Mouse (Mus musculus): ENCODE measurements around the gene Unc93b1. TPM values are rescaled to one million over a fixed set of nuclear protein-coding genes. Genes with fewer than 3 reads are reported as not detected.

Gene Unc93b1
- polyA plus RNA-seq (2015; fragmentation: Illumina TruSeq; extraction: RNeasy Lipid Tissue Mini Kit (QIAGEN cat#74804); ENCODE audit: insufficient read depth, low read depth, low replicate concordance) = 16.7 TPM

DNA sequence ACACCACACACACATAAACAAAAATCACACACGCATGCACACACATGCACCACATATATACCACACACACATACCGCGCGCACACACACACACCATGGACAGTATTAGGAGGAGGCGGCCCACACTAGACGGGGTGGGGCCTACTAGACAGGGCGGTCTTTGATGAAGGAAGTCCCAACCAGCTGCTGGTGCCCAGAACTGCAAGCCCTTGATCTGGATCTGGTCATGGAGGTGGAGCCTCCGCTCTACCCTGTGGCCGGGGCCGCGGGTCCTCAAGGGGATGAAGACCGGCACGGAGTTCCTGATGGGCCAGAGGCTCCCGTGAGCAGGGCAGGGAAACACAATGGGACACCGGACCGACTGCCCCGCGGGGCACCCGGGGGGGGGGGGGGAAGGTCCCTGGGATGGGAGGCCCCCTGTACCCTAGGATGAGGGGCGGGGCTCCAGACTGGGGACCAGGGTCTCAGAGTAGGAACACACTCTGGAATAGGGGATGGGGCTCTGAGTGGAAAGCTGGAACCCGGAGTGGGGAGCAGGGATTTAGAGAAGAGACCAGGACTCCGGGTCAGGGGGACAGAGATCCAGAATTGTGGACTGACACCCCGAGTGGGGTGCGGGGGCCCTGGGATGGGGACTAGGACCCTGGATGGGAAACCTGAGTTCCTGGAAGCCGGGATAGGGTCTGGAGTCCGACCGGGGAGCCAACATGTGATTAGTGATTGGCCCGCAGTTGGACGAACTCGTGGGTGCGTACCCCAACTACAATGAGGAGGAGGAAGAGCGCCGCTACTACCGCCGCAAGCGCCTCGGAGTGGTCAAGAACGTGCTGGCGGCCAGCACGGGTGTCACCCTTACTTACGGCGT lies at the start of gene Unc93b1:
Gene Unc93b1 (plus strand): TSS at position 155 of the 864 bp plus-strand sequence.

DNA sequence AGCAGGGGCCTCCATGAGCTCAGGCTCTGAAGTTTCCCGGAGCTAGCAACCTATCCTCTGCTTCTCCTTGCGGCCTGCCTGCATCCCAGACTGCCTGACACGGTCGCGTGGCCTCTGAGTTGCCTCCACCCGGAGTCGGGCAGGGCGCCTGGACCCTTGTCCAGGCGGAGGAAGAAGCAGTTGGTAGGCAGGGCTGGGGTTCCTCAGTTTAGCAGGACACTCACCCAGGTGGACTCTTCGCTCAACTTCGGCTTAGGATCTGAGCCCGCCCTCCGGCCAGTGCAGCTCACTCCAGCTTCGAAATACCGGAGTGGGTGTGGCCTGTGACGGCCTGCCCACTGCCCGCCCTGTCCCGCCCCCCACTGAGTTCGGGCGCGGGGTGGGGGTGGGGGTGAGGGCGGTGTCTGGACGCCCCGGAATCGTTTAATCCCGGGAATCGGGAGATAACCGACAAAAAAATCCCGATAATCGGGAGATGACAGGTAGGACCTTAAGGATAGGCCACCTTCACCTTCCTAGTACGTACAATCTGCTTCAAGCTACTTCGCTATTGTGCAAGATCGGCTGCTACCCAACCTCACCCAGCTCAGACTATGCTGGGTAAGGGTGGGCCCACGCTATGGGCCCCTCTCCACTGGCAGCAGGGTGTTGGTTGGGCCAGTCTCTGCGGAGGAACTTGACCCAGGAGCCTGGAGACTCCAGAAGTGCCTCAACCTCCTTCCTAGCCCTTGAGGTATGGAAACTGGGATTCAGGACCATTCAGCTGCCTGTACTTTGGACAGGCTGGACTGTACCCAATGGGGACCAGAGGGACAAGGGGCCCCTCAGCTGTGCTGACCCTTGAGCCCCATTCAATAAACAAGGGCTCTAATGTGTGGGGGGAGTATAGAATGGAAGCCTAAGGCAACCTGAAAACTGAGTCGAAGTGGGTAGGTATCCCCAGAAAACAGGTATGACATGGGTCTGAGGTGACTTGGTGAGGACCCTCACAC lies 27.9 kb upstream of the Unc93b1 start, which contains the start of gene Tcirg1:
Gene Tcirg1 (minus strand): TSS at position 339 of the 992 bp plus-strand sequence.

DNA sequence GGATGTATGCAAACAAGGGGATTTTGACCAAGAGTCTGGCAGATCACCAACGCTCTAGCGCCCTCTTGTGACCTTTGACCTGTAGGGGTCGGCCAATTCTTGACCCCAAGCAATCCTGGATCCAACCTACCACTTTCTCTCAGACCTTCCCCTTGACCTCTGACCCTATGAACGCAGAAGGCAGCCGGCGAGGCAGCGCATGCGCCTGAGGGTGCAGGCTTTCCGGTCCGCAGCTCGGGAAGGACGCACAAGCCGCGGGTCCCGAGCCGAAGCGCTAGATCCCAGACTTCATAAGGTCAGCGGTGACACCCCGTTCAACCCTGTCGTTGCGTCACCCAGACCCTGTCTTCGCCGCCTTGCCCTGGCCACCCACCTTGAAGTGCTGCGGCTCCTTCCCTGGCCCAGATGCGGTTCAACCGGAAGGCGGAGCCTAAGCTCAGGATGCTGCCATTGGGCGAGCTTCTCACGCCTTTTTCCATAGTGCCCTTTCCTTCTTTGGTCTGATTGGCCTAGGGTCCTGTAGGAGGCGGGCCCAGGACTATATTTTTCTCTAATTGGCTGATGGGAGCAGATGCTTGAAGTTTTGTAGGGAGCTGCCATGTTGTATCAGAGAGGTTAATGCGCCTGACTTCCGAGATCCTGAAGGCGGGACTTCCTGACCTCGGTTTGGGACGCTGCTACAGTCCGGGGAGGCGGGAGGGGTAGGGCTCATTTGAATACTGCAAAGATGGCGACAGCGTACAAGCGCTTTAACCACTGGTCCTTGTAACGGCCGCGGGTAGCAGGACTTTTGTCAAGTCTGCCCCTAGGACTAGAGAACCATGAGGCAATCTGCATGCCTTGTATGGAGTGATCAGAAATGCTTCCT lies 22.4 kb upstream of the Unc93b1 start, which contains the start of gene Ndufs8:
Gene Ndufs8 (minus strand): TSS at position 438 of the 868 bp plus-strand sequence.

DNA sequence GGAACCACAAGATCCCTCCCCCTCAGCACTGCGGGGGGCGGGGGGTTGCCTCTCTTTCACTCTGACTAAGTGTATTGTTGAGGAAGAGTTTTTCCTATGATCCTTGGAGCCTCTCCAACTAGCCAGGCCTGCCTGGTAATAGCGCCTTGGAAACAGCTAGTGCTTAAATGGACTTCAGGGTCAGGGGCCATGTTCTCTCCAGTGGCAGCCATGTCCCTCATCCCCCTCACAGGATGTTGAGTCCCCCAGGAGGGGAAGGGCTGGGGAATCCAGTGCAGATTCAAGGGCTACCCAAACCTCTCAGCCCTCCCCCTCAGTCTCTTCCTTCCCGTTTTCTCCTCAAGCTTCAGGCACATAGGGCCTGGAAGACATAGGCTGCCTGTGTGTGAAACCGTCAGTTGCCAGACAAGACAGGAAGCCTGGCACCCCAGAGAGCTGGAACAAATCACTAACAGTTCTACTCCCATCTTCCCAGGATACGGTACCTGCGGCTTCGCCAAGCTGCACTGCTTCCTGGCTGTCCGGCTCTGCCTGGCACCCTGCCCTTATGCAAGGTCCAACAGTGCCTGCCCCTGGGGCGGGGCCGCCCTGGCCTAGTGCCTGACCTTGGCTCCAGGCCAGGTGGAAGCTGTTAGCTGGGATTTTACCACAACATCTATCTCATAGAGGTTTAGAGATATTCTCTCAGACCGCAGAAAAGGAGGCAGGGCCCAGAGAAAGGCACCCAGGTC lies 5.6 kb upstream of the Unc93b1 start, which contains the start of gene Aldh3b1:
Gene Aldh3b1 (minus strand): TSS at position 598 of the 731 bp plus-strand sequence.

GRCm38 (mm10) chr19:3958470-3958869 lies 23.5 kb downstream of the Unc93b1 start, which contains the start of gene Aldh3b3:
Gene Aldh3b3 (plus strand): TSS chr19:3958645.

GRCm38 (mm10) chr19:3972229-3972628 lies 37.2 kb downstream of the Unc93b1 start, which contains the start of gene Aldh3b2:
Gene Aldh3b2 (plus strand): TSS chr19:3972328.

DNA sequence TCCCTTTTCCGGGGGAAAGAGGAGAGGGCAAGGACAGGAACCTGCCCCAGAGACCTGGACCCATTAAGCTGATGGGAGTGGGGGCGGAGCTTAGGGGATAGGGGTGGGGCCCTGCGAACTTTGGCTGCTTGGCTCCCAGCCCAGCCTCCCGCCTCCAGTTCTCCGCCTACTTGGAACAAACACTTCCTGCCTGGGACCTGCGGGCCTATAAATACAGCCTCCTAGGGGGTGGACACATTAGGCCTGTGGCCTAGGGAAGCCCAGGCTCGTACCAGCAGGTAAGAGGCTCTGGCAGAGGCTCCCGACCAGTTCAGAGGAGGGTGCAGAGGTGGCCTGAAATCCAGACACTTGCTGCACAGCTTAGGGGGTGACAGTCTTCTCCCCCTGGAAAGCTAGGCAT lies 51.3 kb downstream of the Unc93b1 start, which contains the start of gene Acy3:
Gene Acy3 (plus strand): TSS at position 237 of the 400 bp plus-strand sequence.

GRCm38 (mm10) chr19:3992416-3992815 lies 57.4 kb downstream of the Unc93b1 start, which contains the start of gene Tbx10:
Gene Tbx10 (plus strand): TSS chr19:3992752.

Other genes with a start within 250 kb of the Unc93b1 start
- gene Lrp5, start 248.6 kb upstream of the Unc93b1 start, polyA plus RNA-seq (2015; fragmentation: Illumina TruSeq; extraction: RNeasy Lipid Tissue Mini Kit (QIAGEN cat#74804); ENCODE audit: insufficient read depth, low read depth, low replicate concordance) = 10.3 TPM
- 4.0 TPM for gene 1810055G02Rik, start 226.9 kb upstream of the Unc93b1 start, polyA plus RNA-seq (2015; fragmentation: Illumina TruSeq; extraction: RNeasy Lipid Tissue Mini Kit (QIAGEN cat#74804); ENCODE audit: insufficient read depth, low read depth, low replicate concordance)
- 11.8 TPM for gene Kmt5b, start 167.8 kb upstream of the Unc93b1 start, polyA plus RNA-seq (2015; fragmentation: Illumina TruSeq; extraction: RNeasy Lipid Tissue Mini Kit (QIAGEN cat#74804); ENCODE audit: insufficient read depth, low read depth, low replicate concordance)
- gene Chka, start 83.4 kb upstream of the Unc93b1 start, polyA plus RNA-seq (2015; fragmentation: Illumina TruSeq; extraction: RNeasy Lipid Tissue Mini Kit (QIAGEN cat#74804); ENCODE audit: insufficient read depth, low read depth, low replicate concordance) = 61.3 TPM
- gene Tcirg1, start 28.1 kb upstream of the Unc93b1 start, polyA plus RNA-seq (2015; fragmentation: Illumina TruSeq; extraction: RNeasy Lipid Tissue Mini Kit (QIAGEN cat#74804); ENCODE audit: insufficient read depth, low read depth, low replicate concordance) = 67.9 TPM
- gene Ndufs8, start 22.4 kb upstream of the Unc93b1 start, polyA plus RNA-seq (2015; fragmentation: Illumina TruSeq; extraction: RNeasy Lipid Tissue Mini Kit (QIAGEN cat#74804); ENCODE audit: insufficient read depth, low read depth, low replicate concordance) = 32.0 TPM
- gene Aldh3b1, start 5.4 kb upstream of the Unc93b1 start, polyA plus RNA-seq (2015; fragmentation: Illumina TruSeq; extraction: RNeasy Lipid Tissue Mini Kit (QIAGEN cat#74804); ENCODE audit: insufficient read depth, low read depth, low replicate concordance) = 1.7 TPM
- gene Aldh3b3, start 23.5 kb downstream of the Unc93b1 start, polyA plus RNA-seq (2015; fragmentation: Illumina TruSeq; extraction: RNeasy Lipid Tissue Mini Kit (QIAGEN cat#74804); ENCODE audit: insufficient read depth, low read depth, low replicate concordance) = not detected
- 0.63 TPM for gene Aldh3b2, start 37.1 kb downstream of the Unc93b1 start, polyA plus RNA-seq (2015; fragmentation: Illumina TruSeq; extraction: RNeasy Lipid Tissue Mini Kit (QIAGEN cat#74804); ENCODE audit: insufficient read depth, low read depth, low replicate concordance)
- 3.5 TPM for gene Acy3, start 51.4 kb downstream of the Unc93b1 start, polyA plus RNA-seq (2015; fragmentation: Illumina TruSeq; extraction: RNeasy Lipid Tissue Mini Kit (QIAGEN cat#74804); ENCODE audit: insufficient read depth, low read depth, low replicate concordance)
- gene Tbx10, start 57.6 kb downstream of the Unc93b1 start, polyA plus RNA-seq (2015; fragmentation: Illumina TruSeq; extraction: RNeasy Lipid Tissue Mini Kit (QIAGEN cat#74804); ENCODE audit: insufficient read depth, low read depth, low replicate concordance) = not detected
- gene Nudt8, start 65.4 kb downstream of the Unc93b1 start, polyA plus RNA-seq (2015; fragmentation: Illumina TruSeq; extraction: RNeasy Lipid Tissue Mini Kit (QIAGEN cat#74804); ENCODE audit: insufficient read depth, low read depth, low replicate concordance) = 9.6 TPM
- 0.68 TPM for gene Gm49405, start 65.4 kb downstream of the Unc93b1 start, polyA plus RNA-seq (2015; fragmentation: Illumina TruSeq; extraction: RNeasy Lipid Tissue Mini Kit (QIAGEN cat#74804); ENCODE audit: insufficient read depth, low read depth, low replicate concordance)
- gene Doc2g, start 68.1 kb downstream of the Unc93b1 start, polyA plus RNA-seq (2015; fragmentation: Illumina TruSeq; extraction: RNeasy Lipid Tissue Mini Kit (QIAGEN cat#74804); ENCODE audit: insufficient read depth, low read depth, low replicate concordance) = 5.5 TPM
- 42.7 TPM for gene Ndufv1, start 77.6 kb downstream of the Unc93b1 start, polyA plus RNA-seq (2015; fragmentation: Illumina TruSeq; extraction: RNeasy Lipid Tissue Mini Kit (QIAGEN cat#74804); ENCODE audit: insufficient read depth, low read depth, low replicate concordance)
- gene Gstp1, start 102.8 kb downstream of the Unc93b1 start, polyA plus RNA-seq (2015; fragmentation: Illumina TruSeq; extraction: RNeasy Lipid Tissue Mini Kit (QIAGEN cat#74804); ENCODE audit: insufficient read depth, low read depth, low replicate concordance) = 449 TPM
- gene Gstp2, start 110.8 kb downstream of the Unc93b1 start, polyA plus RNA-seq (2015; fragmentation: Illumina TruSeq; extraction: RNeasy Lipid Tissue Mini Kit (QIAGEN cat#74804); ENCODE audit: insufficient read depth, low read depth, low replicate concordance) = 112 TPM
- not detected for gene Gstp3, start 124.4 kb downstream of the Unc93b1 start, polyA plus RNA-seq (2015; fragmentation: Illumina TruSeq; extraction: RNeasy Lipid Tissue Mini Kit (QIAGEN cat#74804); ENCODE audit: insufficient read depth, low read depth, low replicate concordance)
- 118 TPM for gene Cabp2, start 146.4 kb downstream of the Unc93b1 start, polyA plus RNA-seq (2015; fragmentation: Illumina TruSeq; extraction: RNeasy Lipid Tissue Mini Kit (QIAGEN cat#74804); ENCODE audit: insufficient read depth, low read depth, low replicate concordance)
- 35.8 TPM for gene Cdk2ap2, start 162.0 kb downstream of the Unc93b1 start, polyA plus RNA-seq (2015; fragmentation: Illumina TruSeq; extraction: RNeasy Lipid Tissue Mini Kit (QIAGEN cat#74804); ENCODE audit: insufficient read depth, low read depth, low replicate concordance)
- 10.6 TPM for gene Pitpnm1, start 164.8 kb downstream of the Unc93b1 start, polyA plus RNA-seq (2015; fragmentation: Illumina TruSeq; extraction: RNeasy Lipid Tissue Mini Kit (QIAGEN cat#74804); ENCODE audit: insufficient read depth, low read depth, low replicate concordance)
- gene Aip, start 190.7 kb downstream of the Unc93b1 start, polyA plus RNA-seq (2015; fragmentation: Illumina TruSeq; extraction: RNeasy Lipid Tissue Mini Kit (QIAGEN cat#74804); ENCODE audit: insufficient read depth, low read depth, low replicate concordance) = 19.1 TPM
- gene Gpr152, start 204.6 kb downstream of the Unc93b1 start, polyA plus RNA-seq (2015; fragmentation: Illumina TruSeq; extraction: RNeasy Lipid Tissue Mini Kit (QIAGEN cat#74804); ENCODE audit: insufficient read depth, low read depth, low replicate concordance) = not detected
- not detected for gene Cabp4, start 208.8 kb downstream of the Unc93b1 start, polyA plus RNA-seq (2015; fragmentation: Illumina TruSeq; extraction: RNeasy Lipid Tissue Mini Kit (QIAGEN cat#74804); ENCODE audit: insufficient read depth, low read depth, low replicate concordance)
- 31.1 TPM for gene Coro1b, start 213.4 kb downstream of the Unc93b1 start, polyA plus RNA-seq (2015; fragmentation: Illumina TruSeq; extraction: RNeasy Lipid Tissue Mini Kit (QIAGEN cat#74804); ENCODE audit: insufficient read depth, low read depth, low replicate concordance)
- gene Ptprcap, start 218.4 kb downstream of the Unc93b1 start, polyA plus RNA-seq (2015; fragmentation: Illumina TruSeq; extraction: RNeasy Lipid Tissue Mini Kit (QIAGEN cat#74804); ENCODE audit: insufficient read depth, low read depth, low replicate concordance) = 8.4 TPM
- 31.4 TPM for gene Rps6kb2, start 228.2 kb downstream of the Unc93b1 start, polyA plus RNA-seq (2015; fragmentation: Illumina TruSeq; extraction: RNeasy Lipid Tissue Mini Kit (QIAGEN cat#74804); ENCODE audit: insufficient read depth, low read depth, low replicate concordance)
- gene Carns1, start 240.3 kb downstream of the Unc93b1 start, polyA plus RNA-seq (2015; fragmentation: Illumina TruSeq; extraction: RNeasy Lipid Tissue Mini Kit (QIAGEN cat#74804); ENCODE audit: insufficient read depth, low read depth, low replicate concordance) = 1.00 TPM

Measured in pancreas, adult 10 weeks (tissue).